28 mouse cellular contexts compared by ENCODE assay signal in genomic region chr6:37150038-37150437, GRCm38 (mm10).
DNase-seq lines count a peak whose midpoint lies in the region; ATAC-seq and TF ChIP-seq lines count a peak whose summit lies in the region.
"Had no signal": no experiment of that assay in that cellular context is flagged by ENCODE, and none has a peak within 500 bp of the region (broad histone marks: within the 10 kb centered on the region; RNA-seq: fewer than 3 reads in every experiment).

No protein-coding gene starts in this region.

- no peaks in the 10 kb centered on the region for H3K36me3 ChIP-seq in lung, postnatal 0 days (ENCODE audit: insufficient read depth, low read length)
- H3K36me3 ChIP-seq in E14TG2a.4 (ENCODE audit: insufficient read depth, low read length): peaks cover 8% of the 10 kb centered on the region; the same call in 1 of the 2 replicates
- H3K36me3 ChIP-seq in forebrain, embryonic 11.5 days (ENCODE audit: control insufficient read depth, insufficient read depth, low read length): no peaks in the 10 kb centered on the region
- H3K36me3 ChIP-seq in midbrain, embryonic 11.5 days (ENCODE audit: control insufficient read depth, insufficient read depth, low read length): no peaks in the 10 kb centered on the region
- H3K36me3 ChIP-seq: heart, embryonic 13.5 days; hindbrain, embryonic 10.5 days; intestine, embryonic 15.5 days; limb, embryonic 13.5 days; midbrain, embryonic 13.5 days had no signal

- no peaks in the 10 kb centered on the region for H3K27me3 ChIP-seq in lung, postnatal 0 days (replicated peaks; ENCODE audit: insufficient read depth, low read length)
- H3K27me3 ChIP-seq in E14TG2a.4 (ENCODE audit: insufficient read depth, low read length): no peaks in the 10 kb centered on the region
- no peaks in the 10 kb centered on the region for H3K27me3 ChIP-seq in forebrain, embryonic 11.5 days (ENCODE audit: control insufficient read depth, insufficient read depth, low read length)
- no peaks in the 10 kb centered on the region for H3K27me3 ChIP-seq in midbrain, embryonic 11.5 days (ENCODE audit: control insufficient read depth, insufficient read depth, low read length)
- H3K27me3 ChIP-seq: forebrain, embryonic 13.5 days; heart, embryonic 13.5 days; intestine, embryonic 15.5 days; limb, embryonic 13.5 days; midbrain, embryonic 13.5 days had no signal

- H3K4me3 ChIP-seq in lung, postnatal 0 days (ENCODE audit: low read depth, low read length): no peak overlapping the region
- H3K4me3 ChIP-seq in lung, adult 2 months (replicated peaks; ENCODE audit: extremely low read depth, low read depth, low read length): no peak overlapping the region
- H3K4me3 ChIP-seq in E14TG2a.4 (replicated peaks; ENCODE audit: low read length): peak overlapping the region; percentile 5; the same call in 1 of the 2 replicates
- no peak overlapping the region for H3K4me3 ChIP-seq in forebrain, embryonic 11.5 days (ENCODE audit: low read depth, low read length)
- H3K4me3 ChIP-seq in midbrain, embryonic 11.5 days (ENCODE audit: low read depth, low read length): no peak overlapping the region
- H3K4me3 ChIP-seq: forebrain, embryonic 13.5 days; heart, embryonic 13.5 days; hindbrain, embryonic 10.5 days; intestine, embryonic 15.5 days; limb, embryonic 13.5 days; midbrain, embryonic 13.5 days had no signal

- TF ChIP-seq POLR2A in lung, adult 2 months (IDR thresholded peaks at IDR 0.05; ENCODE audit: borderline replicate concordance, extremely low read depth, low read depth, low read length): no peak

- DNase-seq in lung, postnatal 0 days (ENCODE audit: low spot score): peak; percentile 10
- no peak for DNase-seq in lung, adult 2 months
- DNase-seq in ES-CJ7 (ENCODE audit: low read depth, low spot score): peak; percentile 84
- no peak for DNase-seq in forebrain, embryonic 11.5 days (ENCODE audit: low spot score)
- DNase-seq in kidney, adult 18-20 months: no peak
- no peak for DNase-seq in midbrain, embryonic 11.5 days (ENCODE audit: low spot score, missing footprints)
- DNase-seq: adrenal gland, postnatal 25 days; B cell, adult 2 months; cerebellum, adult 18-20 months; gastrocnemius, postnatal 25 days; heart, postnatal 10 days; kidney, adult 8-10 months; kidney, postnatal 4 days; layer of hippocampus, postnatal 36 days; retina, postnatal 1 day; thymus, postnatal 14 days had no signal

- ATAC-seq in lung, postnatal 0 days: no peak
- ATAC-seq in common myeloid progenitor, adult 5-6 weeks (replicated peaks; ENCODE audit: low read depth, poor library complexity, severe bottlenecking): peak; percentile 63
- ATAC-seq in forebrain, embryonic 11.5 days (replicated peaks; ENCODE audit: low FRiP score): no peak
- ATAC-seq in midbrain, embryonic 11.5 days (ENCODE audit: low FRiP score): no peak
- ATAC-seq: forebrain, embryonic 13.5 days; hindbrain, postnatal 0 days; intestine, embryonic 15.5 days; midbrain, embryonic 13.5 days; Patski had no signal

- H3K4me1 ChIP-seq in lung, postnatal 0 days (ENCODE audit: insufficient read depth, low read depth, low read length): no peaks in the 10 kb centered on the region
- no peaks in the 10 kb centered on the region for H3K4me1 ChIP-seq in lung, adult 2 months (ENCODE audit: control insufficient read depth, insufficient read depth, low read length)
- peaks cover 59% of the 10 kb centered on the region for H3K4me1 ChIP-seq in E14TG2a.4 (replicated peaks; ENCODE audit: low read depth, low read length)
- H3K4me1 ChIP-seq in forebrain, embryonic 11.5 days (replicated peaks; ENCODE audit: control insufficient read depth, insufficient read depth, low read length): no peaks in the 10 kb centered on the region
- H3K4me1 ChIP-seq in midbrain, embryonic 11.5 days (ENCODE audit: control insufficient read depth, insufficient read depth, low read length): no peaks in the 10 kb centered on the region
- H3K4me1 ChIP-seq: forebrain, embryonic 13.5 days; heart, embryonic 13.5 days; hindbrain, embryonic 10.5 days; intestine, embryonic 15.5 days; limb, embryonic 13.5 days; midbrain, embryonic 13.5 days had no signal

- no peaks in the 10 kb centered on the region for H3K9me3 ChIP-seq in lung, postnatal 0 days (ENCODE audit: low read length)
- no peaks in the 10 kb centered on the region for H3K9me3 ChIP-seq in E14TG2a.4 (ENCODE audit: low read length)
- no peaks in the 10 kb centered on the region for H3K9me3 ChIP-seq in forebrain, embryonic 11.5 days (ENCODE audit: control insufficient read depth, low read length)
- no peaks in the 10 kb centered on the region for H3K9me3 ChIP-seq in midbrain, embryonic 11.5 days (ENCODE audit: control insufficient read depth, low read length)
- H3K9me3 ChIP-seq: forebrain, embryonic 13.5 days; heart, embryonic 13.5 days; hindbrain, embryonic 10.5 days; intestine, embryonic 15.5 days; limb, embryonic 13.5 days; midbrain, embryonic 13.5 days had no signal

- no peak overlapping the region for H3K4me2 ChIP-seq in lung, postnatal 0 days (replicated peaks; ENCODE audit: low read depth, low read length)
- H3K4me2 ChIP-seq in forebrain, embryonic 11.5 days (ENCODE audit: low read depth, low read length, severe bottlenecking): no peak overlapping the region
- H3K4me2 ChIP-seq in midbrain, embryonic 11.5 days: no peak overlapping the region
- H3K4me2 ChIP-seq: forebrain, embryonic 13.5 days; heart, embryonic 13.5 days; intestine, embryonic 15.5 days; limb, embryonic 13.5 days; liver, embryonic 11.5 days; midbrain, embryonic 13.5 days had no signal

- no peak overlapping the region for H3K9ac ChIP-seq in lung, postnatal 0 days (replicated peaks; ENCODE audit: low read depth)
- no peak overlapping the region for H3K9ac ChIP-seq in forebrain, embryonic 11.5 days (ENCODE audit: low read length)
- no peak overlapping the region for H3K9ac ChIP-seq in midbrain, embryonic 11.5 days (ENCODE audit: low read length)
- H3K9ac ChIP-seq: forebrain, embryonic 13.5 days; heart, embryonic 13.5 days; intestine, embryonic 15.5 days; limb, embryonic 13.5 days; midbrain, embryonic 13.5 days had no signal

- TF ChIP-seq EP300 in lung, postnatal 0 days (IDR thresholded peaks at IDR 0.05): no peak

- H3K27ac ChIP-seq in lung, postnatal 0 days (ENCODE audit: low read length): no peak overlapping the region
- no peak overlapping the region for H3K27ac ChIP-seq in forebrain, embryonic 11.5 days (ENCODE audit: low read depth, low read length)
- no peak overlapping the region for H3K27ac ChIP-seq in midbrain, embryonic 11.5 days (ENCODE audit: low read depth, low read length)
- H3K27ac ChIP-seq: forebrain, embryonic 13.5 days; heart, embryonic 13.5 days; hindbrain, embryonic 10.5 days; hindbrain, postnatal 0 days; intestine, embryonic 15.5 days; kidney, postnatal 0 days; limb, embryonic 13.5 days; midbrain, embryonic 13.5 days had no signal

- no peak for TF ChIP-seq CTCF in lung, postnatal 0 days (IDR thresholded peaks at IDR 0.05)
- no peak for TF ChIP-seq CTCF in lung, adult 2 months (IDR thresholded peaks at IDR 0.05; ENCODE audit: insufficient read depth, low read length)
- no peak for TF ChIP-seq CTCF in E14TG2a.4 (conservative IDR thresholded peaks at IDR 0.05; ENCODE audit: low read length)

- 71% methylated on average over 4 of the region's 4 CpGs for WGBS in lung, postnatal 0 days
- 60% methylated on average over 4 of the region's 4 CpGs for WGBS in lung, adult 2 months
- 79% methylated on average over 4 of the region's 4 CpGs for WGBS in forebrain, embryonic 11.5 days
- WGBS in midbrain, embryonic 11.5 days: 78% methylated on average over 4 of the region's 4 CpGs

Comparison
In these comparisons a context has a peak if more than half of its experiments do, and no peak if none do; other contexts are left out.
1. DNase-seq: peak in lung, postnatal 0 days (single experiment) and ES-CJ7 (single experiment); none in lung, adult 2 months (single experiment), forebrain, embryonic 11.5 days (single experiment), kidney, adult 18-20 months (single experiment) and midbrain, embryonic 11.5 days (single experiment).